Mouse (Mus musculus) kidney, postnatal 14 days (tissue): ENCODE data around the gene Tbc1d10c.
"Not testable (repeated sequence)": the region's sequence is repeated elsewhere in the genome, so short reads cannot be mapped to it uniquely, and the experiment has no call there.

Experiments
- DNase-seq: peaks from one replicate; pipeline ENCODE4 v3.0.0; 2022; ENCODE audit warnings: mixed read lengths

Tbc1d10c gene

GRCm38 (mm10) chr19:4140147-4140546 lies 50.9 kb downstream of the Tbc1d10c start:
- no peak for DNase-seq

- no peak for DNase-seq
Observed at GRCm38 (mm10) chr19:4139446-4139845, 51.6 kb downstream of the Tbc1d10c start, which contains the start of gene Gpr152. Gene Gpr152 (plus strand): TSS chr19:4139787.

DNA sequence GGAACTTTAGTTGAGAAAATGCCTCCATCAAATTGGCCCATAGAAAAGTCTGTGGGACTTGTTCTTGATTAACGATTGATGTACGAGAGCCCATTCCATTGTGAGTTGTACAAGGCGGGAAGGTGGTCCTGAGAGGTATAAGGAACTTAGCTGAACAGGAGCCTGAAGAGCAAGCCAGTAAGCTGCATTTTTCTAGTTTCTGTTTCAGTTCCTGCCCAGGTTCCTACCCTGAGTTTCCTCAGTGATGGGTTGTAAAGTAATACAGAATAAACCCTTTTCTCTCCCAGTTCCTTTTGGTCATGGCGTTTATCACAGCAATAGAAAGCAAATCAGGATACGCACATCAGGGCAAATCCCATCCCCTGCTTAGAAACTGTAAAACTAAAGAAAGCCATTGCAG lies 53.2 kb downstream of the Tbc1d10c start:
- no peak for DNase-seq

GRCm38 (mm10) chr19:4136463-4136862 lies 54.6 kb downstream of the Tbc1d10c start:
- no peak for DNase-seq

- DNase-seq, result not testable (repeated sequence)
Observed at GRCm38 (mm10) chr19:4135963-4136345, 55.1 kb downstream of the Tbc1d10c start.

- DNase-seq, result not testable (repeated sequence)
Observed at GRCm38 (mm10) chr19:4135229-4135962, 55.7 kb downstream of the Tbc1d10c start.

DNA sequence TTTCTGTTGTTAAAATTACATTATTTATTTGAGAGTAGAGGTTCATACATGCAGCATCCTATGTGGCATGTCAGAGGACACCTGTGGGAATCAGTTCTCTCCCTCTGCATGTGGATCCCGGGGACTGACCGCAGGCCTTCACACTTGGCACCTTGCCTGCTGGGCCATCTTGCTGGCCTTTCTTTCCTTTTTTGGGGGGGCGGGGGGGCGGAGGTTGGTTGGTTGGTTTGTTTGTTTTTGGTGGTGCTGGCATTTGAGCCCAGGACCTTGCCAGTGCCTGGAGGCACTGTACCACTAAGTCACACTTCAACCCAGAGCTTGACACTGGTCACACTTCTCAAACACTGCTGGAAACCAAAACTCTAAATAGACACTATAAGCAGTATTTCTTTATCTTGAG lies 56.7 kb downstream of the Tbc1d10c start:
- DNase-seq, result no peak
